Mouse (Mus musculus) telencephalon, adult 2 months (tissue): ENCODE measurements at regions not wholly inside any gene's neighbourhood (a gene's known extent, or its start where the extent isn't known, plus 50 kb on each side); places are given as distances from the start of the nearest gene placed in this dataset.

Experiments
- DNase-seq: peaks from one replicate; pipeline ENCODE4 v3.0.0-alpha.2; 2011; ENCODE audit warnings: low read depth, low spot score

DNA sequence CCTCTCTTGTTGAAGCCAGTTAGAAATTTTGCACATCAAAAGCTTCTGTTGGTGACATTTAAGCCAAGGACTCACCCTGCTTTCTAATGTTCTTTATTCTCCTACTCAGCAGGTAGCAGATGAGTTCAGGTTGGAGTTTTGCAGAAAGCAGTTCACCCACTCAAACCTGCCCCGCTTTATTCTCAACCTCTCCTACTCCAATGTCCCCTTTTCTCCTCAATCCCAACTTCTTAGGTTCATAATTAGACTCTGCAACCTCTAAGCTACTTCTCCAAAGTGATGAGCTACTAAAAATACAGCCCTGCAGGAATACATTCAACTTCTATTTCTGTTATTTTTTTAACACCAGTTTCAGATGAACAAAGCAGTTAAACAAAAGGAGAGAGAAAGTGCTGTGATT lies 572.2 kb downstream of the Brinp1 start:
- peak; percentile 55 for DNase-seq

DNA sequence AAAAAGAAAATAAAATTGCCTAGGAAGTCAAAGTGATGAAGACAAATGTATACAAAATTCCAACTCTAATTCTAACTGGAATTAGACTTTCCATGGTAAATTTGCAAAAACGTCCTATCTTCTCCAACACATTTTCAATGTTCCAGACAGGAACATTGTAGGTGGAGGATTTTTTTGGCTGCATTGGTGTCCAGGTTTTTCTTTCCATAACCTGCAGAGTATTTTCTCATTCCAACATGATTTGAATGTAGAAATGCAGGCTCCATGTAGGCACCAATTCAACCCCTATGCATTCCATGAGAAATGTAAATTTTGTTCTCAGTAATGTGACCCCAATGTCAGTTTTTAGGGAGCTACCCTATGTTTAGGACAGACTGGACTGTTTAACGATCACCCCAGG lies 586.2 kb downstream of the Brinp1 start:
- no peak for DNase-seq

DNA sequence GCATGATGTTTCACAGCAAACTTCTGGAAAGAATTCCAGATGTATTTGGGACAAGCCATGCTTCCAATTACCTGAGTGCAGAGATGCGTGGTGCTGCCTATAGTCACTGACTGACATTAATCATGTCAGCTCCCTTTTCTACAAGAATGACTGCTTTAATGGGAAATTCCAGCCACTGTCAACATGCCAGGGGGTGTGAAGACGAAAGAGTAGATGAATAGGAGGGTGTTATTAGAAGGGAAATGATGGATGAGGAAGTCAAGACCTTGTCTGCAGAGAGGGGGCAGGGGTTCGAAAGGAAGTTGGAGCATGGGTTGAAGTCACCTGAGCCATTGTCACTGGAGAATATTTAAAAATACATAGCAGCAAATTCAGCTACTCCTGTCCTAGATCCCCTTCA lies 634.6 kb downstream of the Brinp1 start:
- no peak for DNase-seq

DNA sequence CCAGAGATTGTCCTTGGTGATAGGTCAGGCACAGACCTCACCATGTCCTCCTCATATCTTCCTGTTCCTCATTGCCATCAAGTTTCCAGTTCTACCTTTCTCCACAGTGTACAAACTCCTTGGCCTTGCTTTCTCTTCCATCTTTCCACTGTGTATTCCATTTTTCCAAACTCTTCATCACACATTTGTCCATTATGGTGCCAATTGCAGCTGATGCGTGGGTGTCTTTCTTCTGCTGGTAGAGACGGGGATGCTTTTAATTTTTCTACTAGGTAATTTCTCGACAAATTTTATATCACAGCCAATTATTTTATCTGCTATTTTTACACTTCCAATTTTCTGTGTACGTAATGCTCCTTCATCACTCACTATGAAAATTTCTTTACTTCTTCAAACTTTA lies 641.4 kb downstream of the Brinp1 start:
- peak; percentile 2 for DNase-seq

DNA sequence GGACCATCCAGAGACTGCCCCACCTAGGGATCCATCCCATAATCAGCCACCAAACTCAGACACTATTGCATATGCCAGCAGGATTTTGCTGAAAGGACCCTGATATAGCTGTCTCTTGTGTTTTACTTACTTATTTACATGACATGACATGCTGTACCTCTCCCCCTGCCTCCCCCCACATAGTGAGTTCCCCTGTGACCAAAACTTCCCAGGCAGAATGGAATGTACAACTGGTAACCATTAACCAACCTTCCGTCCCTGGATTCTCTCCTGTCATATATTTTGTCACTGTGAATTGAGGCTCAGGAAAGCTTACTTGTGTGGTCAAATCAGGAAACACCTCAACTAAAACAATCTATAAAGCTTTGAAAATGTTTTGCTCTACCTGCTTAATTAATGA lies 669.4 kb downstream of the Brinp1 start:
- DNase-seq = no peak

DNA sequence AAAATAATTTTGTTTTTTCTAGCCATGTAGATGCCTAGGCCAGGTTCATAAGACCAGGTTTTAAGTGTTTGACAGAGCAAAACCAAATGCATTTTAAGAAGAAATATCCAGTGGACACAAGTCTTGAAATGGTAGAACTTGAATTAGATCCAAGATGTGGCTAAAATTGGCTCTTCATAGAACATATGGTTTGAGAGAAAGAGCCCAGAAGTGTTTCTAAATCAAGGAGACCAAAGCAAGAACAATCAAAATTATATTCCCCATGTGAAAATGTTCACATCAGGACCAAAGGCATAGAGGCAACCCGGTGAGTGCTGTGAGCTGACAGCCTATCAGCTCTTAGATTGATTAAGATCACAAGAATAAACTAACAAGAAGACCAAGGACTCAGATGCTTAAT lies 673.3 kb downstream of the Brinp1 start:
- DNase-seq = peak; percentile 39

DNA sequence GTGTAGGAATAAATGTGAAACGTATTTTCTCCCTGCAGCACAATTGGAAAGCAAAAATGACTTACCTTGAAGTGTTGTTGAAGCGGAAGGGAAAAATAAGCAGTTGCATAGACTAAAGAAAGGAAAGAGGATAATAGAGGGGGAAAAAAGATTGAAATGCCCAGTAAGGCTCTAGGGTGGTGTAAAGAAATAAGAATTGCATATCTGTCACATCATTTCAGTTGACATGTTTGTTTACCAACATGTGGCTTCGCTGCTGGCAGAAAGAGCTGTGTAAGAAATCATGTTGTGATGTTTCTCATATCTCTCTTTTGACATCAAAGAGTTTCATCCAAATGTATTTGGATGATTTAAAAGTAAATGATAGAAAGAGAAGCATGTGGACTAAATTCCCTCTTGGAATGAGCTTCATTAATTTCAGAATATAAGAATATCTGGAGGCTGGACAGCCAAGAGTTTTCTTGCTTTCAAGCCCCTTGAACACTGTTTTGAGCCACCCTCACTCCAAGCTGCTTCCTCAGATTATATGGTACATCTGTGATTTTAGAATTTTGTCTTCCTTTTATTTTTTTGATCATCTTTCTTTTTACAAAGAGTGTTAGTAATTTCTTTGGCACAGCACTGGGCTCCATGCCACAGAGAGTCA lies 679.0 kb downstream of the Brinp1 start:
- no peak for DNase-seq
